Mouse (Mus musculus) liver, postnatal 0 days (tissue): ENCODE data around the gene Camk2g. TPM values are rescaled to one million over a fixed set of nuclear protein-coding genes. Genes with fewer than 3 reads are reported as not detected.
A peak's percentile ranks its signal among the peaks of the same experiment; 100 is the strongest.

ENCODE experiments used
- ATAC-seq: fragments of 200-750 bp; cut with Nextera tagmentation; 2 replicates; pipeline ENCODE4 v1.8.0; 2017; ENCODE audit warnings: mild to moderate bottlenecking, moderate library complexity
- DNase-seq: peaks from one replicate; pipeline ENCODE4 v3.0.0-alpha.2; 2016
- H3K27ac ChIP-seq: fragments of 300-500 bp; sonication (generic); 2 replicates; pipeline ENCODE4 v1.5.1; 2014; ENCODE audit warnings: antibody characterized with exemption, moderate library complexity, mild to moderate bottlenecking, low read depth
- H3K27me3 ChIP-seq: fragments of 300-500 bp; sonication (generic); 2 replicates; pipeline ENCODE4 v1.6.1; 2014; ENCODE audit warnings: low read length, control low read depth, mixed read lengths; ENCODE audit not compliant: insufficient read depth
- H3K36me3 ChIP-seq: fragments of 300-500 bp; sonication (generic); replicated peaks from 2 replicates; pipeline ENCODE4 v1.6.1; 2014; ENCODE audit warnings: mild to moderate bottlenecking, control low read depth, low read length, moderate library complexity, mixed read lengths; ENCODE audit not compliant: insufficient read depth
- H3K4me1 ChIP-seq: fragments of 300-500 bp; sonication (generic); 2 replicates; pipeline ENCODE4 v1.6.1; 2014; ENCODE audit warnings: antibody characterized with exemption, mild to moderate bottlenecking, control low read depth; ENCODE audit not compliant: insufficient read depth
- H3K4me2 ChIP-seq: fragments of 300-500 bp; sonication (generic); 2 replicates; pipeline ENCODE4 v1.6.1; 2014; ENCODE audit warnings: low read depth, mild to moderate bottlenecking, low read length, moderate library complexity, mixed read lengths
- H3K4me3 ChIP-seq: fragments of 300-500 bp; sonication (generic); 2 replicates; pipeline ENCODE4 v1.5.1; 2014; ENCODE audit warnings: low read depth, low read length
- H3K9ac ChIP-seq: fragments of 300-500 bp; sonication (generic); replicated peaks from 2 replicates; pipeline ENCODE4 v1.6.1; 2014; ENCODE audit warnings: mild to moderate bottlenecking, moderate library complexity
- H3K9me3 ChIP-seq: fragments of 300-500 bp; sonication (generic); 2 replicates; pipeline ENCODE4 v1.6.1; 2016; ENCODE audit warnings: mild to moderate bottlenecking, control low read depth, low read length, mixed read lengths
- CTCF ChIP-seq: sonication (generic); IDR thresholded peaks from 2 replicates; pipeline ENCODE4 v1.5.1; 2016; ENCODE audit warnings: antibody characterized with exemption, low read depth
- EP300 ChIP-seq: IDR thresholded peaks from 2 replicates; pipeline ENCODE4 v1.6.1; 2016; ENCODE audit warnings: antibody characterized with exemption, low read depth, mild to moderate bottlenecking
- WGBS: fragments of 180-500 bp; shearing (Covaris S2); extraction: QIAGEN DNeasy Blood & Tissue Kit; methylation state at CpG from one replicate; pipeline ENCODE4 v1.1.7; 2014; ENCODE audit not compliant: insufficient replicate concordance; 5-methylcytosine and 5-hydroxymethylcytosine counted together
- polyA plus RNA-seq: library from polyadenylated mRNA; unstranded; fragments of >200 nt; fragmentation: Nextera tagmentation; extraction: Ambion mirVana; gene quantifications from 2 replicates; pipeline ENCODE4 v1.2.1, GENCODE M21; 2015

Camk2g gene
- polyA plus RNA-seq, 1 experiment from 2014 or later = 6.6 TPM

DNA sequence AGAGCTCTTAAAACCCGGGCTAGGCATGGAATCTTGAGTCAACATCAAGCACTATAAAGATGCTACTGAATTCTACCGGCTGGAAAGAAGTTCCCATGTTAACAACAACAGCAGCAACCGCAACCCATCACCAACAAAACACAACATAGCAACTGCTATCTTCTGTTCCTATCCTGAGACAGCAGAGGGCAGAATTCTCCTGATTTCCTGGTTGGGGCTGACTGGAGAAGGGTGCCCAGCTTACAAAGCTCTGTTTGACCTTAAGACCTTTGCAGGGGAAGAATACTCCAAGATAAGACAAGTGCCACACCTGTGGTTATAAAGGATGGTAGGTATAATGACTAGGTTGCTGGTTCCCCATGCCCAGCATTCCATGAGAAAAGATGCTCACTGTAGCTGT, 47.0 kb downstream of the Camk2g start:
- Histone ChIP-seq H3K27ac (no peak overlapping the region), H3K4me3 (no peak overlapping the region), H3K4me2 (no peak overlapping the region), H3K9ac (no peak overlapping the region), H3K36me3 (peaks cover 24% of the 10 kb centered on the region), H3K9me3 (no peaks in the 10 kb centered on the region), H3K27me3 (no peaks in the 10 kb centered on the region), H3K4me1 (no peaks in the 10 kb centered on the region)
- ATAC-seq (no peak), DNase-seq (no peak)
- TF ChIP-seq EP300 (no peak), CTCF (peak; percentile 37)
- 74% methylated on average over 3 of the region's 3 CpGs for WGBS

DNA sequence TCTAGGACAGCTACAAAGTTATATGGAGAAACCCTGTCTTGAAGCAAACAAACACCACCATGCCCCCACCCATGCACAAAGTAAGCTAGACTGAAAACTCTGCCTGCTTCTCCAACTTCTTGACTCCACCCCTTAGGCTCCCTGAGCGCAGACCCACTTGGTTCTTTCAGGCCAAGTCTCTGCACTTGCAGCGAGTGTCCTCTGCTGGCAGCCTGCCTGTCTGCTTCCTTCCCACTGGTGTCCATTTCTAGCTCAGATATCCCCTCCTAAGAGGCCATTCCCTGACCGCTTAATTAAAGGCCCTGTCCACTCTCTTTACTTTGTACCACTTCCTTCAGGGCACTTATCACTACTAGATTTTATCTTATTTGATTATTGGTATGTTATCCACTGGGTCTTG, 50.3 kb downstream of the Camk2g start:
- Histone ChIP-seq H3K36me3 (peaks cover 31% of the 10 kb centered on the region), H3K4me3 (no peak overlapping the region), H3K27me3 (no peaks in the 10 kb centered on the region), H3K4me2 (no peak overlapping the region), H3K9ac (no peak overlapping the region), H3K9me3 (no peaks in the 10 kb centered on the region), H3K4me1 (no peaks in the 10 kb centered on the region), H3K27ac (no peak overlapping the region)
- WGBS = 79% methylated on average over 3 of the region's 3 CpGs
- TF ChIP-seq CTCF (peak; percentile 24; the same call in 1 of the 2 replicates), EP300 (no peak)
- DNase-seq = no peak
- ATAC-seq = no peak

DNA sequence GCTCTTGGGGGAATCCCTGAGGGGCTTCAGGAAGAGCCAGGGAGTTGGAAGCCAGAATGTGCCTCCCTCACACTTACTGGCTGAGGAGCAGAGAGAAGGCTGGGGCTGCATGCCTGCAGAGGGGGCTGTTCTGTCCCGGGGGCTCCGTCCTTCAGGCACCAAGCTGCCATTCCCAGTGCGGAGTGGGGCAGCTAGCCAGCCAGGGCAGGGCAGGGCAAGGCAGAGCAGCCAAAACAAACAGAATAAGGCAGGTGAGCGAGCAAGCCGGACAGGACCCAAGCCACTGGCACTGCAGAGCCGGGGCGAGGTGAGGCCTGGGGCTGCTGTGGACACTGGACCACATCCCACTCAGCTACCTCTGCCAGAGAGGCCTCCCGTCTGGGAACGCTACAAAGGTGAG, 52.6 kb downstream of the Camk2g start:
- Histone ChIP-seq H3K9ac (no peak overlapping the region), H3K4me1 (0 out of 2 replicates have a peak, but pooled peaks cover 2% of the 10 kb centered on the region), H3K4me3 (no peak overlapping the region), H3K27me3 (no peaks in the 10 kb centered on the region), H3K4me2 (no peak overlapping the region), H3K36me3 (peaks cover 28% of the 10 kb centered on the region), H3K9me3 (no peaks in the 10 kb centered on the region), H3K27ac (no peak overlapping the region)
- no peak for TF ChIP-seq EP300
- TF ChIP-seq CTCF = no peak
- ATAC-seq = no peak
- no peak for DNase-seq
- 72% methylated on average over 9 of the region's 9 CpGs for WGBS

DNA sequence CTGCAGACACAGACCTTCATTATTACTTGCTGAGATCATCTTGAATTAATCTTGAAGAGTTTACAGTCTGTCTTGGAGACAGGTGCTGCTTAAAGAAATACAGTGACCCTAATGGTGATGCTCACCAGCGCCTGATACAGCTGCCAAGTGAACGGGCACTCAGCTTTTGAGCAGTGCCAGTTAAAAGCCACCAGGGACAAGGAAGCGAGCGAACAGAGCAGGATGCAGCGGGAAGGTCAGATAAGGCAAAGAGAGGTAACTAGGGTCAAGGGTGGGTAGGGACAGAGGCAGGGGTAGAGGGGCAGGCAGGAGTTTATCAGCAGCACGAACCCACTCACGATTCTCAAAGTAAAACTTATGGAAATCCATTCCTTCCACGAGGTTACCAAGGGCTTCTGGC, 55.4 kb downstream of the Camk2g start:
- TF ChIP-seq EP300 (no peak), CTCF (no peak)
- ATAC-seq (no peak), DNase-seq (no peak)
- Histone ChIP-seq H3K4me2 (no peak overlapping the region), H3K36me3 (peaks cover 14% of the 10 kb centered on the region), H3K4me1 (peaks cover 10% of the 10 kb centered on the region; the same call in 1 of the 2 replicates), H3K9me3 (no peaks in the 10 kb centered on the region), H3K9ac (no peak overlapping the region), H3K27ac (no peak overlapping the region), H3K27me3 (no peaks in the 10 kb centered on the region), H3K4me3 (no peak overlapping the region)
- 75% methylated on average over 8 of the region's 8 CpGs for WGBS

DNA sequence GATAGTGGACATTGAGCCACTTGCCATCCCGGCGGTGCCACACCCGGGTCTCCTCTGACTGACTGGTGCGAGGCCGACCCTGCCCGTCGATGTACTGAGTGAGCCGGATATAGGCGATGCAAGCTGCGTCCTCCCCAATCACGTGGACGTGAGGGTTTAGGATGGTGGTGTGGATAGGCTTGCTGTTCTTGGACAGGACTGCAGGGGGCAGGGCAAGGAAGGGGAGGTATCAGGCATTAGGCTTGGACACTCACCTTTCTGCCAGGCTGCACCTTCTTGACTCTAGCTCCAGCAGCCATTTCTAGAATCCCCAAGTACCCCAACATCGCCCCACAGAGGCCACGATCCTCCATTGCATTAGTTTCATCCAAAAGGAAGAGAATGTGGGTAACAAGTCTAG, 56.6 kb downstream of the Camk2g start:
- DNase-seq (peak; percentile 67), ATAC-seq (no peak)
- no peaks in the 10 kb centered on the region for H3K27me3 ChIP-seq
- TF ChIP-seq EP300 (no peak), CTCF (peak; percentile 84)
- H3K4me2 ChIP-seq = peak overlapping the region; percentile 27
- H3K9ac ChIP-seq = no peak overlapping the region
- H3K4me1 ChIP-seq = peaks cover 18% of the 10 kb centered on the region
- no peak overlapping the region for H3K27ac ChIP-seq
- no peak overlapping the region for H3K4me3 ChIP-seq
- H3K9me3 ChIP-seq = no peaks in the 10 kb centered on the region
- WGBS = 45% methylated on average over 14 of the region's 14 CpGs
- H3K36me3 ChIP-seq = peaks cover 13% of the 10 kb centered on the region

DNA sequence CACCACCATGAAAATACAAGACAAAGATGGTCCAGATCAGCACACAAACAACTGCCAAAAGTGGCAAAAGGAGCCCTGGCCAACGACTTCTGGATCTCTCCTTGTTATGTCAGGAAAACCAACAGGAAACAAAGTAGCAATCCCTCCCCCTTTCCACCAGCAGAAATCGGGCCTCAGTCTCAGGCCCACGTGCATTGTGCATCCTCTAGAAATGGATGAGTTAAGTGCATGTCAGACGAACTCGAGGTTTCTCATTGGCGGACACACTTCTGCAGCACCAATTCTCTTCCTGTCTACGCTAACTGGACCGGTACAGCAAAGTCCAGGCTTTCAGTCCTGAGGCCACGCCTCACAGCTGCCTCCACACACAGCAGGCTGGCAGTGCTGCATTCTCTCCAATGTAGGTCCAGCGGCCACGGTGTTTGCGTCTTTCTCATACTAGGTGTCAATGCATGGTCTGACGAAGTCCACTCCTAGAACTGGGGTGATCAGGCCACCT, 57.9 kb downstream of the Camk2g start:
- Histone ChIP-seq H3K27me3 (no peaks in the 10 kb centered on the region), H3K9me3 (no peaks in the 10 kb centered on the region), H3K4me2 (no peak overlapping the region), H3K4me3 (no peak overlapping the region), H3K27ac (no peak overlapping the region), H3K4me1 (peaks cover 21% of the 10 kb centered on the region), H3K36me3 (peaks cover 18% of the 10 kb centered on the region), H3K9ac (no peak overlapping the region)
- TF ChIP-seq EP300 (no peak), CTCF (no peak)
- ATAC-seq = no peak
- WGBS = 78% methylated on average over 13 of the region's 13 CpGs
- DNase-seq = no peak

DNA sequence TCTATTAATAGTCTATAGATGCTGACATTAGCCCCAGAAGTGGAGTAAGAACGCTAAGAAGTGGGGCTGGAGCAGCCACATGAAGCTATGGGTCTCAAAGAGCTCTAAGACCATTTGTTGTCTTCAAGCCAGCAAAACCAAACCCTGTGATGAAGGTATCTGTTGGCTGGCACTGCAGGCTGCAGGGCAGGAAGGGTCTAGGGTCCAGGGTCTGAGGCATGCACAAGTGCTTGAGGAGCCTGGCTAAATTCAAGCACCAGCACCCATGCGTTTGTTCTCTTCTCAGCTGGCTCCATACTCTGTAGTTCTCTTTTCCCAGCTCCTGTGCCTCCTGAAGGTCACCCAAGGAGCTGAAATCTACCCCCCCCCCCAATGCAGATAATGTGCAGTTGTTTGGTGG, 58.8 kb downstream of the Camk2g start:
- Histone ChIP-seq H3K27ac (0 out of 2 replicates have a peak overlapping the region, but pooled peaks have one; percentile 97), H3K36me3 (peaks cover 27% of the 10 kb centered on the region), H3K4me3 (no peak overlapping the region), H3K27me3 (no peaks in the 10 kb centered on the region), H3K4me1 (peaks cover 21% of the 10 kb centered on the region), H3K9me3 (no peaks in the 10 kb centered on the region), H3K9ac (no peak overlapping the region), H3K4me2 (peak overlapping the region; percentile 88)
- no peak for DNase-seq
- 51% methylated on average over 2 of the region's 2 CpGs for WGBS
- TF ChIP-seq CTCF = no peak
- no peak for TF ChIP-seq EP300
- ATAC-seq = no peak
